Mouse (Mus musculus) limb, embryonic 11.5 days (tissue): Measurements from ENCODE around the gene AI182371. TPM values are rescaled to one million over a fixed set of nuclear protein-coding genes. Genes with fewer than 3 reads are reported as not detected.

Experiments used
- ATAC-seq: fragments of 200-750 bp; cut with Nextera tagmentation; 2 replicates; pipeline ENCODE4 v1.8.0; 2017; ENCODE audit warnings: low read depth; ENCODE audit not compliant: insufficient number of reproducible peaks, low FRiP score, low TSS enrichment
- DNase-seq: peaks from one replicate; pipeline ENCODE4 v3.0.0-alpha.2; 2015; ENCODE audit warnings: low spot score
- H3K27ac ChIP-seq: fragments of 300-500 bp; sonication (generic); replicated peaks from 2 replicates; pipeline ENCODE4 v1.5.1; 2014; ENCODE audit warnings: low read depth, mild to moderate bottlenecking, low read length
- H3K27me3 ChIP-seq: fragments of 300-500 bp; sonication (generic); 2 replicates; pipeline ENCODE4 v1.6.1; 2014; ENCODE audit warnings: mild to moderate bottlenecking, low read length, mixed read lengths; ENCODE audit not compliant: control insufficient read depth, insufficient read depth
- H3K36me3 ChIP-seq: fragments of 300-500 bp; sonication (generic); 2 replicates; pipeline ENCODE4 v1.6.1; 2014; ENCODE audit warnings: mild to moderate bottlenecking, low read length, moderate library complexity, mixed read lengths; ENCODE audit not compliant: control insufficient read depth, insufficient read depth
- H3K4me1 ChIP-seq: fragments of 300-500 bp; sonication (generic); 2 replicates; pipeline ENCODE4 v1.6.1; 2014; ENCODE audit warnings: low read length, mixed read lengths; ENCODE audit not compliant: control insufficient read depth, insufficient read depth
- H3K4me2 ChIP-seq: fragments of 300-500 bp; sonication (generic); 2 replicates; pipeline ENCODE4 v1.6.1; 2014; ENCODE audit warnings: low read depth, mild to moderate bottlenecking, moderate library complexity; ENCODE audit not compliant: severe bottlenecking
- H3K4me3 ChIP-seq: fragments of 300-500 bp; sonication (generic); 2 replicates; pipeline ENCODE4 v1.5.1; 2014; ENCODE audit warnings: low read depth, low read length
- H3K9ac ChIP-seq: fragments of 300-500 bp; sonication (generic); 2 replicates; pipeline ENCODE4 v1.6.1; 2014; ENCODE audit warnings: mild to moderate bottlenecking, low read length
- H3K9me3 ChIP-seq: fragments of 300-500 bp; sonication (generic); 2 replicates; pipeline ENCODE4 v1.6.1; 2016; ENCODE audit warnings: low read length; ENCODE audit not compliant: control insufficient read depth
- WGBS: fragments of 180-500 bp; shearing (Covaris S2); extraction: QIAGEN DNeasy Blood & Tissue Kit; methylation state at CpG from one replicate; pipeline ENCODE4 v1.1.7; 2014; 5-methylcytosine and 5-hydroxymethylcytosine counted together
- polyA plus RNA-seq: library from polyadenylated mRNA; unstranded; fragments of >200 nt; fragmentation: Nextera tagmentation; extraction: Ambion mirVana; gene quantifications from 2 replicates; pipeline ENCODE4 v1.2.1, GENCODE M21; 2014

The AI182371 gene
- polyA plus RNA-seq, 1 experiment from 2014 or later: not detected

DNA sequence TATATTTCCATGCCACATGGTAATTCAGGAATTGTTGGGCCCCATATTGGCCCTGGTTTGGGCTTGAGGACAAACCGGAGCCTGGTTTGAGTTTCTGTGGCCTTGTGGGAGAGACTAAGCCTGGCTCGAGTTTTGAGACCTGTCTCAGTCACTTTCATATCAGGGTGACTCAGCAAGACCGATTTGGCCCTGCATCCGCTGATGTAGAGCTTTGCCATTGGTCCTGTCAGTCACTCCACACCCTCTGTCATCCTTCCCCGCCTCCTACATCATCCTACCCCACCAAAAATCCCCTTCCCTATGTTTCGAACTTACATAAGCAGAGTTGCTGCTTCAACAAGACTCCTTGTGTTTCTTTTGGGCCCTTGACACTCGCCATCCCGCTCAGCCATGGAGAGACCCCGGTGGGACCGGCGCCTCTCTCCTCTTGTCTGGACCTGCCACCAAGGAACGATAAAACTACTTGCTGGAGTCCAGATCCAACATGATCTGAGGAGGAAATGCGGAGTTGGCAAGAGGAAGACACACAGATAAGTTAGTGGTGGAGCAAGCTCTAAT lies 34.7 kb downstream of the AI182371 start:
- WGBS: 93% methylated on average over 13 of the region's 13 CpGs
- no peak overlapping the region for H3K4me2 ChIP-seq
- H3K9ac ChIP-seq: no peak overlapping the region
- H3K9me3 ChIP-seq: no peaks in the 10 kb centered on the region
- no peak overlapping the region for H3K27ac ChIP-seq
- no peaks in the 10 kb centered on the region for H3K27me3 ChIP-seq
- ATAC-seq (no peak), DNase-seq (no peak)
- no peaks in the 10 kb centered on the region for H3K36me3 ChIP-seq
- H3K4me1 ChIP-seq: no peaks in the 10 kb centered on the region
- H3K4me3 ChIP-seq: no peak overlapping the region

DNA sequence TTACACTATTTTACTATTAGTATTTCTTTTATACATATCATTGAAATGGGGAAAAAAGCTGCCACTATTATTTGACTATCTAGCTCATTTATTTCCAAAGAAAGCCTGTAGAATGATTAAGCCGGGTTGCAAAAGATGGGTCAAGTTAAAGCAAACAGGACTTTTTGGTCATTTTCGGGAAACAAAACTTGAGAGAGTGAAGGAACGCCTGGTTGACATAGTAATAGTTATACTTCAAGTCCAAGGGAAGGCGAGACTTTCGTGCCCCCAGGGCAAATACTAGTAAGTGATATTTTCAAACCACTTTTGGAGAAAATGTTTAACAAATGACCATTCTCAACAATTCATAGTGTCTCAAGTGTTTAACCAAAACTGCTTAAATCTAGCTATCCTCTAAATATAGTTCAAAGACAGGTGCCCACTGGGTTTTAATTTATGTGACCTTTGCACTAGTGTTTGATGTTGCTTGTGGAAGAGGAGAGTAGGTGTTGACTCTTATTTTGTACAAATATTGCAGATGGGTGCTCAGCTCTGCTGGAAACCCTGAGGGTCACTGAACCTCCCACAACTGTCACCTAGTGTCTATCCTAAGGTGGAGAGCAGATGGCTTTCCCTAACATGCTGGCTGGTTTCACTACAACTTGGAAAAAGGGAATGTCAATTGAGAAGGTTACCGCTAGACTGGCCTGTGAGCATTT lies 37.9 kb downstream of the AI182371 start:
- WGBS: 90% methylated on average over 6 of the region's 6 CpGs
- Histone ChIP-seq H3K4me2 (no peak overlapping the region), H3K27ac (no peak overlapping the region), H3K4me1 (no peaks in the 10 kb centered on the region), H3K4me3 (no peak overlapping the region), H3K27me3 (no peaks in the 10 kb centered on the region), H3K36me3 (no peaks in the 10 kb centered on the region), H3K9ac (no peak overlapping the region), H3K9me3 (no peaks in the 10 kb centered on the region)
- ATAC-seq: no peak
- no peak for DNase-seq

DNA sequence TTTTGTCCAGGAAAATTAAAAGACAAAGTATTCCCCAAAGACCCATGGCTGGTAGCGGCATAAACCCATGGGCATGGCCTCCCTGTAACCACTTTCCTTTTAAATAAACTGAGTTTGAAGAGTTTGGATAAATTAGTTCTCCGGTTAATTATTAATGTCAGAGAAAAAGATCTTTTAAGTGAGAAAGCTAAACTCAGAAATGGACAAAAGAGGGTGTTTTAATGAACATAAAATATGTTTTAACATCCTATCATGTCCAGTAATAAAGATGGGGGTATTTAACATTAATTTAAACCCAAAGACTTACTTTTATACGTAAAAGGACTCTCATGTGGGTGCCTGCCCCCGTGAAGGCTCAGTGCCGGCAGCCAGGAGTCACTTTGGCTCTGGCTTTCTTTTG lies 40.0 kb downstream of the AI182371 start, which contains the start of gene Hc:
Gene Hc (minus strand): TSS at position 101 of the 400 bp plus-strand sequence.
- ATAC-seq (no peak), DNase-seq (no peak)
- Histone ChIP-seq H3K4me2 (no peak within 1 kb of the TSS), H3K27ac (no peak within 1 kb of the TSS), H3K27me3 (no peaks in the 10 kb centered on the region), H3K9me3 (no peaks in the 10 kb centered on the region), H3K9ac (no peak within 1 kb of the TSS), H3K4me3 (no peak within 1 kb of the TSS), H3K36me3 (no peaks in the 10 kb centered on the region), H3K4me1 (no peaks in the 10 kb centered on the region)
- WGBS: 86% methylated on average over 5 of the region's 5 CpGs

DNA sequence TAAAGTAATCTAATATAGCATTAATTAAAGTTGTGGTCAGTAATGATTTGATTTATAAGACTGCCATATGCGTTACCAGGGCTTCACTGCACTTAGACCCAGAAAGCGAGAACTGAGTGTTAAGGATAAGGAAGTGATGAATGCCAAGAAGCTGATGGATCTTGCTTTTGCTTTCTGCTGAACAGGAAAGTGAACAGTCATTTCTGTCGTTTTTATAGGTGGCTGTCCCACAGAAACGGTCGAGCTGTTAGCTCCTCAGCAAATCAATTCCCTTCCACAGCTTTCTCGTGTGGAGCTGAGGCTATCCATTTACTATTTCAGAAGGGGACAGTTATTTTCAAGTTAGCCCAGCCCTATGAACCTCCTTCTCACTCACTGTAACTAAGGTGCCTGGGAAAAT lies 40.4 kb downstream of the AI182371 start:
- no peak overlapping the region for H3K9ac ChIP-seq
- 70% methylated on average over 6 of the region's 6 CpGs for WGBS
- ATAC-seq (no peak), DNase-seq (no peak)
- H3K4me3 ChIP-seq: no peak overlapping the region
- no peaks in the 10 kb centered on the region for H3K36me3 ChIP-seq
- no peaks in the 10 kb centered on the region for H3K27me3 ChIP-seq
- H3K27ac ChIP-seq: no peak overlapping the region
- H3K4me2 ChIP-seq: no peak overlapping the region
- H3K4me1 ChIP-seq: no peaks in the 10 kb centered on the region
- H3K9me3 ChIP-seq: no peaks in the 10 kb centered on the region

DNA sequence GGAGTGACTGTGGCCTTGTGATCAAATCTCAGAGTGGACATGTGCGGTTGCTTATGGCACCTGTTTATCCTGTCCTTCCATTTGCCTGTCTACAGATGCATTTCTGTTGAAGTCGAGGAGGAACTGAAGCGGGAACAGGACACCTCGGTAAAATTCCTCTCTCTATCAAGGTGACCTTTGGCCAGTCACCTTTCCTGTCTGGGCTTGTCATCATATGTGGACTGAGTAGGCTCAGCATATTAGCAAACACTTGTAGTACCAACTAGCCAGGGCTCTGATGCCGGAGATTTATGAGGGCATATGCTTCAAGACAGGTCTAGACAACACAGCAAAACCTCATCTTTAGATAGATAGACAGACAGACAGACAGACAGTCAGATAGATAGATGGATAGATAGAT lies 41.1 kb downstream of the AI182371 start:
- H3K36me3 ChIP-seq: no peaks in the 10 kb centered on the region
- H3K27ac ChIP-seq: no peak overlapping the region

DNA sequence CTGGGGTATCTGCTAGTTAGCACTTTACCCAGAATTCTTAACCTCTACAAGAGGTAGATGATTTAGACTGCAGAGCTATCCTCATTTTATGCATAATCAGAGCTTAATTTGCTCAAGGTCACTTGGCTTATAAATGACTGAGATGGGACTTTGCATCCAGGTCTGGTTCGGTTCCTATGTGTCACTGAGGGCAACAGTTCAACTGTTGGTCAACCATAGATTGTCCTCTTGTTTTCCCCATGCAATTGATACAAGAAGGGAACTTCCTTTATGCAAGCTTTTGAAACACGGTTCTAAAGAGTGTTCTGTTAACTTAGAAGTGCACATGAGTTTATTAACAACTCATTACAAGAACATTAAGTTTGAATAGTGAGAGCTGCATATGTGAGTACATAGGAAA lies 43.0 kb downstream of the AI182371 start:
- H3K27me3 ChIP-seq: no peaks in the 10 kb centered on the region
- H3K9me3 ChIP-seq: no peaks in the 10 kb centered on the region
- DNase-seq: no peak
- H3K36me3 ChIP-seq: no peaks in the 10 kb centered on the region
- no peak overlapping the region for H3K4me2 ChIP-seq
- no peak for ATAC-seq
- H3K4me1 ChIP-seq: no peaks in the 10 kb centered on the region
- H3K27ac ChIP-seq: no peak overlapping the region
- no peak overlapping the region for H3K9ac ChIP-seq
- H3K4me3 ChIP-seq: no peak overlapping the region
- 82% methylated on average over 2 of the region's 2 CpGs for WGBS

More for the DNA sequence above, 41.1 kb downstream of the AI182371 start:
- 76% methylated on average over 5 of the region's 5 CpGs for WGBS
- Histone ChIP-seq H3K4me1 (no peaks in the 10 kb centered on the region), H3K9me3 (no peaks in the 10 kb centered on the region), H3K27me3 (no peaks in the 10 kb centered on the region), H3K4me3 (no peak overlapping the region), H3K9ac (no peak overlapping the region), H3K4me2 (no peak overlapping the region)
- DNase-seq (no peak), ATAC-seq (no peak)

DNA sequence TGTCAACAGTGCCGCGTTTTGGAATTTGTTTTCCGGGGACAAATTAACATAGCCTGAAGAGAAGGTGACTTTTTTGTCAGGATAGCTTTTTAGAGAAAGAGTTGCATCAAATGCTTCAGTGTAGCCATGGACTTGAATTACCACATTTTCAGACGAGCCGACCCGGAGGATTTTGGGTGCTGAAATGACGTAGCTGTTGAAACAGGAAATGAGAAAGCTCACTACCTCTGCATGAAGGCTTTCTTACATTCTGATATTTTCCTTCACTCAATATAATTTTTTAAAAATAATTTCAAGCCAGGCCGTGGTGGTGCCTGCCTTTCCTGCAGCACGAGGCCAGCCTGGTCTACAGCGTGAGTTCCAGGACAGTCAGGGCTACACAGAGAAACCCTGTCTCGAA lies 44.1 kb downstream of the AI182371 start:
- Histone ChIP-seq H3K27me3 (no peaks in the 10 kb centered on the region), H3K9ac (no peak overlapping the region), H3K4me2 (no peak overlapping the region), H3K36me3 (no peaks in the 10 kb centered on the region), H3K27ac (no peak overlapping the region), H3K4me1 (no peaks in the 10 kb centered on the region), H3K4me3 (no peak overlapping the region), H3K9me3 (no peaks in the 10 kb centered on the region)
- DNase-seq (no peak), ATAC-seq (no peak)
- WGBS: 87% methylated on average over 11 of the region's 11 CpGs

DNA sequence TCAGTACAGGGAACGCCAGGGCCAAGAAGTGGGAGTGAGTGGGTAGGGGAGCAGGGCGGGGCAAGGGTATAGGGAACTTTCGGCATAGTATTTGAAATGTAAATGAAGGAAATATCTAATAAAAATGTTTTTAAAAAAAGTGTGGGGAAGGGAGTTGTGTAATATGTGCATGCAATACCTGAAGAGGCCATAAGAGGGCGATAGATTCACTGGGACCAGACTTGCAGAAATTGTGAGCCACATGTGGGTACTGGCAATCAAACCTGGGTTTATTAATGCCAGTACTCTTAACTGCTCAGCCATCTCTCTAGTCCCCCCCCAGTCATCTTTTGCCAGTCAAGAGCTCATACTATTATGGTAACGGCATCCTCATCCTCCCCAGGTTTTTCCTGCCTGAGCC lies 52.5 kb downstream of the AI182371 start:
- Histone ChIP-seq H3K9me3 (no peaks in the 10 kb centered on the region), H3K9ac (no peak overlapping the region), H3K36me3 (no peaks in the 10 kb centered on the region), H3K4me3 (no peak overlapping the region), H3K27ac (no peak overlapping the region), H3K4me2 (no peak overlapping the region), H3K27me3 (no peaks in the 10 kb centered on the region), H3K4me1 (no peaks in the 10 kb centered on the region)
- DNase-seq (peak; percentile 35), ATAC-seq (no peak)
- 40% methylated on average over 5 of the region's 5 CpGs for WGBS

DNA sequence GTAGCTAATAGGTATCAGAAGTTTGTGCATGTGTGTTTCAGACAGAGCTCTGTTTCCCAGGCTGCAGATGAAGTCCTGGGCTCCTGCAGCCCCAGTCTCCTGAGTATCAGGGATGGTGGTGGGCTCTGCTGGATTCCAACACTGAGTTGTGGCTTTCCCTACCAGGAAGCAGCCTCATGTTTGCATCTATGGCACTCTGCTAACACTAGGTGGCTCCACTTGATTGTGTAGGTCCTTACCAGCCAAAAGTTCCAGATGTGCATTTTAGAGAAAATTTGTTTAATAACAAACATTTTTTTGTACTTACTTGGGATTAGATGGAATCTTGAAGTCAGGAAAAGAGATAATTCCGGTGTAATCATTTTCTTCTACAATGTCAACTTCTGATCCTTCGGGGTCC lies 56.4 kb downstream of the AI182371 start:
- Histone ChIP-seq H3K27me3 (no peaks in the 10 kb centered on the region), H3K36me3 (no peaks in the 10 kb centered on the region), H3K4me2 (no peak overlapping the region), H3K9me3 (no peaks in the 10 kb centered on the region), H3K4me1 (no peaks in the 10 kb centered on the region), H3K9ac (no peak overlapping the region), H3K4me3 (no peak overlapping the region), H3K27ac (no peak overlapping the region)
- peak; percentile 29 for DNase-seq
- WGBS: 71% methylated on average over 2 of the region's 2 CpGs
- ATAC-seq: no peak
